Mouse (Mus musculus): Measurements from ENCODE around the gene Wdr74. TPM values are rescaled to one million over a fixed set of nuclear protein-coding genes. Genes with fewer than 3 reads are reported as not detected.
"Not testable (repeated sequence)": the region's sequence is repeated elsewhere in the genome, so short reads cannot be mapped to it uniquely, and the experiment has no call there.

Gene Wdr74
- total RNA-seq, 2 experiments from 2014 or later = 39.9 to 47.9 TPM

- DNase-seq (ENCODE audit: low spot score in 2 of 2) = no peak
These were observed 19.5 kb upstream of the Wdr74 start for GRCm38 (mm10) chr19:8715868-8716766.

DNA sequence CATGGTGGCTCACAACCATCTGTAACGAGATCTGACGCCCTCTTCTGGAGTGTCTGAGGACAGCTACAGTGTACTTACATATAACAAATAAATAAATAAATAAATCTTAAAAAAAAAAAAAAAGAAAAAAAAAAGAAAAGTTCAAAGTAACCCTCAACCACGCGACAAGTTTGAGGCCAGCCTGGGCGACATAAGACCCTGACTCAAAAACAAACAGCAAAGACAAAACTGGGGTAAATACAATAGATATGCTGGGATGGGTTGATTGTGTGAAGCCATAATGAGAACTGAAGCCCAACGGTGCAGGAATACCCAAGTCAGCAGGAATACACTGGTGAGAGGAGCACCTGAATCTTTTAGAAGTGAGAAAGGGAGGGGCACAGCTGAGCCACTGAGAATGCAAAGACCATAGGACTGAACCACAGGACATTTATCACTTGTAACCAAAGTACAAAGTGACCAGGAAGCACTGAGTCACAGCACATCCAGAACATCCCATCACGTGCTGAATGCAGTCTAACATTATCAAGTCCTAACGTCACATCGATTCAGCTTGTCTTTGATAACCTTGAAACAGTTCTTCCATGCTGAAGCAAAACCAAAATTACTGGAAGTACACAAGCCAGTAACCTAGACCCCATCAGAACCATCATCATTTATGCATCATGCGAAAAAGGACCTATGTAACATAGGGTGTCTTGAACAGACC, 18.7 kb upstream of the Wdr74 start:
- no peak for DNase-seq (ENCODE audit: low spot score in 2 of 2)

DNA sequence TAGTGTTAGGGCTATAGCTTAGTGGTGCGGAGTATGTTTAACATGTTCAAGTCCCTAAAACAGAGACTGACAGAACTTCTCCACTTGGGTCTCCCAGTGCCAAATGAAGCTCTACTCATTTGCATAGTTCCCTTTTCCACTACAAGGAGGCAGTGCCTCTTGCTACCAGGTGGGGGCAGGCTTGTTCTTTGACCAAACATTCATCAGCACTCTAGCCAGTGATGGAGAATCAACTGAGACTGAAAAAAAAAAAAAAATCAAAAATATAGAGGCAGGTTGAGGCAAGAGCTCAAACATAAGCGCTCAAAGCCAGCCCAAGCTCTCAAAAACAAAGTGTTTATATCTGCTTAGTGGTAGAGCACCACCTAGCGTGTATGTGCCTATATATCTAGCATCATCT, 17.3 kb upstream of the Wdr74 start:
- peak in 1 of 2 experiments; percentile 66 for DNase-seq (ENCODE audit: low spot score in 2 of 2)

GRCm38 (mm10) chr19:8719037-8719436, 16.6 kb upstream of the Wdr74 start:
- DNase-seq (ENCODE audit: low spot score in 2 of 2) = not testable (repeated sequence)

GRCm38 (mm10) chr19:8721378-8721777, 14.2 kb upstream of the Wdr74 start:
- no peak for DNase-seq (ENCODE audit: low spot score in 2 of 2)

DNA sequence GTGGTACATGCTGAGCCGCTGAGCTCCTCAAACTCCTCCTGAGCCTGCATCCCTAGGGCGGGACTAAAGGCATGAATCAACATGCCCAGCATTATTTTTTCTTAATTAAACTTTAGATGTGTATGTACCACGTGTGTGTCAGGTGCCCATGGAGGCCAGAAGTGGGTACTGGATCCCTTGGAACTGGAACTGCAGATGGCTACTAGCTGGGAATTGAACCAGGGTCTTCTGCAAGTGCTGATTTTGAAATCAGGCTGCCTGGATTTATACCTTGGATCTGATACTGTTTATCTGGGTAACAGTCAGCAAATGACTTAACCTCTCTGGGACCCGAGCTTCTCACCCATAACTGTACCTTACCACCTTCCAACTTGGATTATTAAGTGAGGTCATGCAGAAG, 13.6 kb upstream of the Wdr74 start:
- DNase-seq (ENCODE audit: low spot score in 2 of 2) = no peak

GRCm38 (mm10) chr19:8722559-8722906, 13.1 kb upstream of the Wdr74 start:
- DNase-seq (ENCODE audit: low spot score in 2 of 2) = no peak

DNA sequence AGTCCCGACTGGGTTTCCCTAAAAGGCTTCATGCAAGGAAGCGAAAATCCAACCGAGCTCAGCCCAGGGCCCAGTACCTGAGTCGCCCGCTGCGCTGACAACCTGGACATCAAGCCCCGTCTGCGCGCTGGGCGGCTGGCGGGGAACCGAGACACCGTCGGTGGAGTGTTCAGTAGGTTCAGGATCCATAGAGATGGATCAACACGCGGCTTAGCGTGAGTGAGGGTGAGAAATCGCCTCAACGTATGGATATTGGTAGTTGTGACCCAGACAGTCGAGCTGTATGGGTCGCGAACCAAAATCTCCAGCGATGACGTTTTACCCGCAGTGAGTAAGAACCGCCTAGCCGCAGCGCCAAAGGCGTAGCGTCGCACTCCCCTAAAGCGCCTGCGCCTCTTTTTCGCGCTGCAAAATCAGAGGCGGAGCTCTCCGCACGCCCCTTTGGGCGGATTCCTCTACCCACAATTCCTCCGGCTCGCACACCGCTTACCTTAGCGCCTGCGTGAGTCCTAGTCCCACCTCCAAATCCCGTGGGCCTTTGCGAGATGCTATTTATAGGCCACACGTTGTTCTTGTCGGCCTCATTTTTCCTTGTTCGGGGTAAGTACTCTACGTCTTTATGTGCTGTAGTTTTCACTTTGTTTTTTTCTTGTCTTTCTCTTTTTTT, 12.6 kb upstream of the Wdr74 start, which contains the start of gene Slc3a2:
Gene Slc3a2, minus strand, starts transcription at position 463 of the 667 bp plus-strand sequence.
- DNase-seq (ENCODE audit: low spot score in 2 of 2) = peak; percentile 96 to 98

GRCm38 (mm10) chr19:8723574-8724346, 11.9 kb upstream of the Wdr74 start:
- DNase-seq (ENCODE audit: low spot score in 2 of 2) = peak in 1 of 2 experiments; percentile 28

GRCm38 (mm10) chr19:8724392-8724791, 11.2 kb upstream of the Wdr74 start:
- DNase-seq (ENCODE audit: low spot score in 2 of 2) = no peak

DNA sequence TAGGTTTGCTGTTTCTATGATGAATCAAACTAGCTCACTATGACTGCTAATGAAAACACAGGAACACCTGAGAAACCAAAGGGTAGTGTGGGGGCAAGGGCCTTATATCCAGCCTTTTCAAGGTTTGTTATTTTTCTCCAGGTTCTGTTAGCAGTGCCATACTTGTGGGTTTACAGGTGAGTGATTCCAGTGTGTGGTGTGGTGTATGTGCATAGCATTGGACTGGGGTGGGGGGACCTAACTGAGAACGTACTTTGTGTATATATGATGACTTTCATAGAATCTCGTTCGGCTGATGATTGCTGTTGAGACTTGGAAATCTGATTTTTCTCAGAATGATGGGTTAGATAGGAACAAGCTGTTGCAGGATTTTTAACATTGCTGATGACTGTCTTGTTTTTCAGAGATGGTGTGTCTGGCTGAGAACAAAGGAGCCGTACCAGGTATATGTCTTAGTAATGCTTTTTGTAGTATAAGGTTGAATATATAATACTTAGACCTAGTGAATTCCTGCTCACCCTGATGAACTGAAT, 10.5 kb upstream of the Wdr74 start:
- no peak for DNase-seq (ENCODE audit: low spot score in 2 of 2)

GRCm38 (mm10) chr19:8726609-8727390, 8.8 kb upstream of the Wdr74 start:
- no peak for DNase-seq (ENCODE audit: low spot score in 2 of 2)

- DNase-seq (ENCODE audit: low spot score in 2 of 2) = no peak
These were observed 8.0 kb upstream of the Wdr74 start for GRCm38 (mm10) chr19:8727495-8728114.

GRCm38 (mm10) chr19:8728335-8729099, 7.1 kb upstream of the Wdr74 start:
- DNase-seq (ENCODE audit: low spot score in 2 of 2) = not testable (repeated sequence)

- no peak for DNase-seq (ENCODE audit: low spot score in 2 of 2)
These were observed 1.3 kb upstream of the Wdr74 start for GRCm38 (mm10) chr19:8734334-8734733.

- no peak for DNase-seq (ENCODE audit: low spot score in 2 of 2)
These were observed 487 bp downstream of the Wdr74 start for GRCm38 (mm10) chr19:8736160-8736467.

GRCm38 (mm10) chr19:8738911-8739310, 3.3 kb downstream of the Wdr74 start:
- no peak for DNase-seq (ENCODE audit: low spot score in 2 of 2)

GRCm38 (mm10) chr19:8739646-8740045, 4.0 kb downstream of the Wdr74 start:
- no peak for DNase-seq (ENCODE audit: low spot score in 2 of 2)

GRCm38 (mm10) chr19:8740603-8741002, 5.0 kb downstream of the Wdr74 start, which contains the start of gene 1700092M07Rik:
TSS of gene 1700092M07Rik (plus strand) at chr19:8740718.
- no peak for DNase-seq (ENCODE audit: low spot score in 2 of 2)

All from layer of hippocampus, postnatal 14 days (tissue).